Mouse (Mus musculus) testis, adult 2 months (tissue): Measurements from ENCODE around the gene Cnot2.

Experiments
- CTCF ChIP-seq: fragments of 200-500 bp; IDR thresholded peaks from 2 replicates; pipeline ENCODE4 v1.5.1; 2012; ENCODE audit warnings: low read depth, mild to moderate bottlenecking, inconsistent platforms, low read length, moderate library complexity; ENCODE audit not compliant: control insufficient read depth, insufficient read depth, insufficient replicate concordance
- POLR2A ChIP-seq: fragments of 200-500 bp; IDR thresholded peaks from 2 replicates; pipeline ENCODE4 v1.6.1; 2012; ENCODE audit warnings: low read depth, mild to moderate bottlenecking, inconsistent platforms, low read length, moderate library complexity; ENCODE audit not compliant: control insufficient read depth

- TF ChIP-seq POLR2A: no peak
- no peak for TF ChIP-seq CTCF
Measured at GRCm38 (mm10) chr10:116472579-116472978, 108.7 kb downstream of the Cnot2 start.
